Mouse (Mus musculus): ENCODE results near the gene Extl1. TPM values are rescaled to one million over a fixed set of nuclear protein-coding genes. Genes with fewer than 3 reads are reported as not detected.
"Not testable (repeated sequence)": the region's sequence is repeated elsewhere in the genome, so short reads cannot be mapped to it uniquely, and the experiment has no call there.

The Extl1 gene
- 2.7 and 3.2 TPM in 2 replicates for polyA plus RNA-seq (2012; rRNA removed)

GRCm38 (mm10) chr4:134383750-134384149 is at the start of gene Extl1:
Gene Extl1 (minus strand): TSS chr4:134383850.
- not testable (repeated sequence) for DNase-seq (ENCODE audit: low read depth)

- no peak for DNase-seq (ENCODE audit: low read depth)
These were observed 49.2 kb upstream of the Extl1 start for GRCm38 (mm10) chr4:134432686-134433360.

DNA sequence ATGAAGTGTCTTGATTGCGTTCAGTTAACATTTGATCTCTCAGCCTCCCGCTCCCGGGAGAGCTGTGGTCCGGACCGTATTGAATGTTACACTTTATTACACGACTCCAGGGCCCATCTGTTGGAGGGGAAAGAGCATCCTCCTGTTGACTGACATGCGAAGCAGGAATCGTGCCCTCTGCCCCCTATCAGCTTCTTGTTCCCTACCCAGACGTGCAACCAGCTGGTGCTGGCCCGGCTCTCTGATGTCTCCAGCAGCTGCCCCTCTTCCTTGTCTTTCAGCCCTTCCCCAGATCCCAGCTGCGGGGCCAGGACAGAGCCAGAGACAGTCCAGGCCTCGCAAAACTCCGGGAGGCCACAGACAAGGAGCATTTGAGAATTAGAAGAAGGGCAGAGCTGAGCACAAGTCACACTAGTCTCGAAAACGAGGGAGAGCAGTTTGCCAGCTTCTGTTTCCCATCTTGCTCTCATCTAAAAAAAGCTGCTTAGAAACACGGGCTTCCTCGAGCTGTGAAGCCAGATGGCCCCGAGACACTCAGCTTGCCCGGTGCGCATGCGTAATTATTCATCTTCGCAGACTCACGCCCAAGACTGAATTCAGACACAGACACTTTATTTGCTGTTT is 46.8 kb upstream of the Extl1 start:
- no peak for DNase-seq (ENCODE audit: low read depth)

DNA sequence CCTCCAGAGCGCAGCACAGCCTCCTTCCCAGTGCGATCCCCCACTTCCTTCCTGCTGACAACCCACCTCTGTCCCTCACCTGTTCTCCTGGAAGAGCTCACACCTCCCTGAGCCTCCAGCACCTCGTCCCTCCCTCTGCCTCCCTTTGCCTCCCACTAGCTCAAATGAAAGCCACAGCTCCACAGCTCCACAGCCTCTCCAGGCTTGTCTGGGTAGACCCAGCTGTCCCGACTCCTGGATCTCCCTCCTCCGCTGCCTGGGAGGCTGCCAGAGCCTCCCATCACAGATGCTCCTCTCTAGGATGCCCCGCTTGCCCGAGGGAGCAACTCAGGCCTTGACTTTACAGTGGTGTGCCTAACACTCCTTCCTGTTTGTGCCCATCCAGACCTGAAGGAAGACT is 41.4 kb upstream of the Extl1 start:
- no peak for DNase-seq (ENCODE audit: low read depth)

GRCm38 (mm10) chr4:134423949-134424348 is 40.3 kb upstream of the Extl1 start:
- DNase-seq (ENCODE audit: low read depth) = no peak

GRCm38 (mm10) chr4:134421971-134422370 is 38.3 kb upstream of the Extl1 start:
- DNase-seq (ENCODE audit: low read depth) = no peak

GRCm38 (mm10) chr4:134417111-134417510 is 33.5 kb upstream of the Extl1 start:
- no peak for DNase-seq (ENCODE audit: low read depth)

GRCm38 (mm10) chr4:134416602-134417001 is 33.0 kb upstream of the Extl1 start:
- no peak for DNase-seq (ENCODE audit: low read depth)

- DNase-seq (ENCODE audit: low read depth) = no peak
These were observed 32.5 kb upstream of the Extl1 start for GRCm38 (mm10) chr4:134416177-134416576.

GRCm38 (mm10) chr4:134409286-134409685 is 25.6 kb upstream of the Extl1 start:
- no peak for DNase-seq (ENCODE audit: low read depth)

DNA sequence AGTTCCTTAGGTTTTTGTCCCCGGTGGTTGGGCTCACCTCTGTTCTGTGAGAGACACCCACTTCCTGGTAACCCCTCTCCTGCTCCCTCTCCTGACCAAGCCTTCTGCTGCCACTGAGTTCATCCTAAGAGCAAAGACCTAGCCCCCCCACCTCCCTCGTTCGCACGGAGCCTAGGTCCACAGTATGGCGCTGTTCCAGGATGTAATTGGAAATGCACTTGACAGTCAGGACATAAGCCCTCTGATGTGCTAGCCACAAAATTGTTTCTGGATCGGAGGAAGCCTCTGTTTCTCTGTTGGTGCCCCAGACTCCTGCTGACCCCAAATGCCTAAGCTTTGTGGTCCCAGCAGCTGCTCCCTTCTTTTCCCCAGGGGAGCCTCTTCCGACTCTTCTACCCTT is 20.1 kb upstream of the Extl1 start:
- DNase-seq (ENCODE audit: low read depth) = no peak

- DNase-seq (ENCODE audit: low read depth) = no peak
These were observed 19.1 kb upstream of the Extl1 start for GRCm38 (mm10) chr4:134402571-134403262.

DNA sequence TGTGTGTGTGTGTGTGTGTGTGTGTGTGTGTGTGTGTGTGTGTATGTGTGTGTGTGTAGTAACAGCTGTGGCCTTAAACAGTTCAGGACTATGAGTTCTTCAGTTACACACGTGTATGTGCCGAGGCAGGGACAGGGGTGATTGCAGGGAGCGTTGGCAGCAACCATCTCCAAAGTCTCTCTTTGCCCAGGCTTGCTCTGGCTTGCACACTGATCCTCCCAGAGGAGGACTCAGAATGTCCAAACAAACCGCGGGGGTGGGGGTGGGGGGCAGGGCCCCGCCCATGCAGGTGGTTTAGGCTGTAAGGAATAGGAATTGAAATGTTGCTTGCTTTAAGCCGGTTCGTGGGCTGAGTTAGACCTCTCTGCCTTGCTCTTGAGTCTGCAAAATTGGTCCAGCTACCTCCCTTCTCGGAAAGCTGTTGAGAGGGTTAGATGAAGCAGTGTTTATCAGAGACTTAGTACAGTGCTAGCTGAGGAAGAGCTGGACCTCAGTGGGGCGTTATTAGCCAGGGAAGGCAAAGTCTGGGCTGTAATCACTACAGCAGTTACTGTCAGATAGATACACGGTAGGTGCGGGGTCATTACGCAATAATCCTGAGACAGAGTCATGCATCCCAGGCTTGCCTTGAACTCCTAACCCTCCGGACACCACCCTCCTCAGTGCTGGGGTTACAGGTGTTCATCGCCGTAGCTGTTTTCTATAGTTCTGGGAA is 18.4 kb upstream of the Extl1 start:
- DNase-seq (ENCODE audit: low read depth) = peak; percentile 79

DNA sequence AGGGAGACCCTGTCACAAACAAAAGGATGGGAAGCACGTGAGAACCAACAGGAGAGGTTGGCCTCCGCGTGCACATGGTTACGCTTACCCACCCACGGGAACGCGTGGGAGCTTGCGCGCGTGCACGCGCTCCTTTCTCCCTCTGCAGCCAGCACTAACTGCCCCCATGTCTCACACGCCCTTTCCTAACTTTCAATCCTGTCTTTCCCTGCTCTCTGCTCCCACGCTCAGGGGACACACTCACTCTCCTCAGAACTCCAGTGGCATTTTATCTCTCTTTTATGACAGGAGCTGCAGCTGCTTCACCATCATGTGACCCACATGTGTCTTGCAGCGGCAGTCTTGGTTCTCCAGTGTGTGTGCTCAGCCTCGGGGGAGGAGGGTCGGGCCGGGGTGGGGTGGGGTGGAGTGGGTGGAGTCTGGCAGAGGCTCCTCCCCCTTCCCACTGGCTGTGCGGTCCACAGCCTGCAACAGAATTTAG is 17.6 kb upstream of the Extl1 start:
- no peak for DNase-seq (ENCODE audit: low read depth)

DNA sequence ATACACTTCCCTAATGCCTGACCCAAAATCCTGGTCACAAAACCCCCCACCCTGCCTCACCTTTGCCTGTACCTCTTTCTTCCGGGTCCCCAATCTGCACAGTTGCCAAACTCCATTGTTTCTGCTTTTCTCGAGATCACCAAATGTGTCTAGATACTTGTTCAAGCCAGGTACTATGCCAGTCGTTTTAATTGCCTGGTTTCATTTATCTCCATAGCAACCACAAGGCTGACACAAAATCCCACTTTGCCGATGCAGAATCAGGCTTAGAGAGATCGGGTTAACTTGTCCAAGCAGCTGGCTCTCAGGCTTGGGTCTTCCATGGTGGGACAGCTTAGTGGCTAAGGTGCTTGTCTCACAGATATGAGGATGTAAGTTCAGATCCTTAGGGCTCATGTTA is 16.6 kb upstream of the Extl1 start:
- no peak for DNase-seq (ENCODE audit: low read depth)

GRCm38 (mm10) chr4:134397732-134398131 is 14.1 kb upstream of the Extl1 start:
- DNase-seq (ENCODE audit: low read depth) = no peak

- peak; percentile 99 for DNase-seq (ENCODE audit: low read depth)
These were observed 13.5 kb upstream of the Extl1 start for GRCm38 (mm10) chr4:134397121-134397520.

GRCm38 (mm10) chr4:134395977-134396825 is 12.6 kb upstream of the Extl1 start, which contains the start of gene Pafah2:
Gene Pafah2 (plus strand): TSS chr4:134396320.
- peak; percentile 97 for DNase-seq (ENCODE audit: low read depth)

GRCm38 (mm10) chr4:134395142-134395541 is 11.5 kb upstream of the Extl1 start:
- no peak for DNase-seq (ENCODE audit: low read depth)

DNA sequence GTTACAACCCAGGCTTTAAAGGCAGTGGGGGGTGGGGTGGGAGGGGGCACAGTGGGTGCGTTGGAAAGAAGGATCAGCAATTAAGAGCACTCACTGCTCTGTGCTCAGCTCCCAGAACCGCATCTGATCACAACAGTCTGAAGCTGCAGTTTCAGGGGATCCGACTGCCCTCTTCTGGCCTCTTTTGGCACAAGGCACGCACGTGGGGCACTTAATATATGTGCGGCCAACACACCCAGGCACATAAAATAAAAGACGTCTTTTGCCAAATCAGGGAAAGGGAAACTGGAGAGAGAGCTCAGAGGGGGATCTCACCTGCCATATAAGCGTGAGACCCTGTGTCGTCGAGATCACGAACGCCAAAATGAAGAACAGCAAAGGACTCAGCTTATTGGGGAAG is 9.4 kb upstream of the Extl1 start:
- DNase-seq (ENCODE audit: low read depth) = no peak

GRCm38 (mm10) chr4:134392595-134392994 is 8.9 kb upstream of the Extl1 start:
- no peak for DNase-seq (ENCODE audit: low read depth)

All from gonadal fat pad, adult 2 months (tissue).